Mouse (Mus musculus) embryonic stem cell, embryonic (primary cell): ENCODE results near the gene Hibch.
"Not testable (repeated sequence)": the region's sequence is repeated elsewhere in the genome, so short reads cannot be mapped to it uniquely, and the experiment has no call there.

Experiments
- CTCF ChIA-PET, 4 experiments: fragments of 300-600 bp in 2 of 4; fragments of 350-600 bp in 2 of 4; sonication (Branson Sonifier 250); formaldehyde crosslinking; loops; one replicate each; lab custom pipeline; 2022; ENCODE audit warnings: inconsistent platforms in 2 of 4; lab: Charles Lee
- POLR2A ChIA-PET, 4 experiments: fragments of 300-600 bp in 2 of 4; fragments of 350-600 bp in 2 of 4; sonication (Branson Sonifier 250); formaldehyde crosslinking; loops; one replicate each; lab custom pipeline; 2022; ENCODE audit warnings: antibody characterized with exemption in 4 of 4, inconsistent platforms in 1 of 4; lab: Charles Lee

Gene Hibch

DNA sequence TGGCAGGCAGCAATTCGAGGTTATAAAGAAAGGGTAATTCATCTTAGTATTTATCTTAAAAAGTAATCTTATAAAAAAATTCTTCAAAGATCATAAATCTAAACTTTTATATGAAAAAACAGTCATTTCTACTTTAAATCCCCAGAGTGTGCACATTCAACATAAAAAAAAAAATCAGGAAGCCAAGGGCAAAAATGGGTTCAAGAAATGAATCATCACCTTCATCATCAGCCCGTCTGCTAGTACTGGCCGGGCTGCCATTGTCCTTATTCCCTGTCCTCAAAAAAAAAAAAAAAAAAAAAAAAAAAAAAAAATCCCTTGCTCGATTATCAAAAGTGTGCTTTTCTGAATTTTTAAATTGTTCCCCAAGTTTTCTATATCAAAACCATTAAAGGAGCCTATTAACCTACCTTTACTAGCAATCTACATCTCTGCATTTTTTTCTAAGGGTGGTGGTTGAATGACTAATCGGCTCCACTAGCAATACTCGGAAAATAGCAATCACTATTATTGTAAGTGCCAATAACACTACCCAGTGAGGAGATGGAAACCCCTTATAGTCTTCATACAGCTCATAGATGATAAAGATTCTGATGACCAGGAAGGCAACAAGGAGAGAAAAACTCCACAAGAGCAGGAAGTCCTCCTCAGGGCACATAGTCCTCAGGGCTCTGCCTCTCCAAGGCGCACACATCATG, 11.3 kb downstream of the Hibch start:
- ChIA-PET POLR2A (no interaction called here), CTCF (no interaction called here)

DNA sequence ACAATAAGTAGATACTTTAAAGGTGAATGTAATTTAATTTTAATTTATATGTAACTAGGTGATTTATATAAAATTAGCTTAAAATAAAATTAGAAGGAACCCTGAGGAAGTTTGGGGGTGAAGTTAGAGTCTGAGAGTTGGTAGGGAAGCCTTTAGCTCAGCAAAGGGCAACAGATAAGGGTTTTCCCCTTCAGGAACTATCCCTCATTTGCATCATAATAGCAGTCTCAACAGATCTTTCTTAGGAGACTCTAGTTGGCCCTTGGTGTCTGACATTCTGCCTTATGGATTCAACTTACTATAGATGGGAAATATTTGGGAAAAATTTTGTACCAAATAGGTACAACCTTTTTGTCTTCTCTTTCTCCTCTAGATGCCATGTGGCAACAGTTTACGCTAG, 19.5 kb downstream of the Hibch start:
- CTCF ChIA-PET = no interaction called here
- POLR2A ChIA-PET = interaction anchor here in 3 of 4 experiments (0.6 to 3.0 kb wide), 6 partner anchors 9 to 631 kb away, joined by 3 to 8 read pairs (median 3); partner anchors contain the start of gene Gls (in 1 of the 3)

DNA sequence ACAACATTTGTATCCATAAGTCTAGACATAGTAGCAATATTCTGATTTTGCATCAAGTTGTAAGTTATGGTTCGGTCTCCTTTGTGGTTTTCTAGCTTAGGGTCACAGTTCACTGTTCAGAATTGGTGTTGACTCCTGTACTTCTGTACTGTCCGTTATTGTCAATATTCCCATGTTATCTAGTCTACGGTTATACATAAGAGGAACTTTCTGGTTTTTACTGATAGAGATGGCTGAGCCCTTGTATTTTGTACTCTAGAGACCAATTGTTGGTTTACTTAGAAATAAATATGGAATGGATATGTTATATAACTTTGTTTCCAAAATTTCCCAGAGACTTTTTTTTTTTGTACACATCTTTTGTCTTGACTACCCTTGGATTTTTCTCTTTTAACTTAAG, 21.3 kb downstream of the Hibch start:
- CTCF ChIA-PET = no interaction called here
- POLR2A ChIA-PET = interaction anchor here in 2 of 4 experiments (0.6 to 3.0 kb wide), 3 partner anchors 21 to 86 kb away, joined by 4 to 6 read pairs (median 5); partner anchors contain the start of gene Hibch (in 1 of the 2)

- CTCF ChIA-PET = no interaction called here
These were observed 23.1 kb downstream of the Hibch start for GRCm38 (mm10) chr1:52867876-52868275.

DNA sequence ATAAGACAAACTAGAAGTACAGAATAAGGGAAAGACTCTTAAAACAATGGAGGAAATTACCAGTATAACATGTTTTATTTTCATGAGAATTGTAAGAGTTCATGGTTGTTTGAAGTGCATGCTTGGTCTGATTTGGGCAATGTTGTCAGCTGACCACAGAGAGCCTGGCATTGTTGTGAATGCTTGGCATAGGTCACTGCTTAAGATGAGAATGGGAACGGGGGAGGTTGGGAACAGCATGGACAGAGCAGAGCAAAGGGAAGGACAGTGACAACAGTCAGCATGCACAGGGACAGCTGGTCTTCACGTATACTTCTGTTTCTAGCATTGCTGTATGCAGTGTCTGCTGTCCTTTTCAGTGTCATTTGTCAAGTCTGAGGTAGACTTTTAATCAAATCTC, 39.5 kb downstream of the Hibch start:
- POLR2A ChIA-PET = interaction anchor here in 2 of 4 experiments (0.7 to 1.6 kb wide), 2 partner anchors 18 to 77 kb away, joined by 3 to 6 read pairs; no protein-coding TSS in a partner anchor

More at GRCm38 (mm10) chr1:52867876-52868275, 23.1 kb downstream of the Hibch start:
- POLR2A ChIA-PET = interaction anchor here in 1 of 4 experiments (1.6 kb wide), 1 partner anchor 23 kb away, joined by 4 read pairs; the partner anchor contains the start of gene Hibch

GRCm38 (mm10) chr1:52909783-52910182, 65.1 kb downstream of the Hibch start:
- CTCF ChIA-PET = interaction anchor here in 1 of 4 experiments (0.6 kb wide), 1 partner anchor 630 kb away, joined by 3 read pairs; no protein-coding TSS in a partner anchor
- POLR2A ChIA-PET = interaction anchor here (0.6 to 1.6 kb wide), 8 partner anchors 8 to 56 kb away, joined by 3 to 6 read pairs (median 3); no protein-coding TSS in a partner anchor

More for the DNA sequence above, 39.5 kb downstream of the Hibch start:
- CTCF ChIA-PET = no interaction called here

GRCm38 (mm10) chr1:52916655-52917054, 71.9 kb downstream of the Hibch start:
- CTCF ChIA-PET = interaction anchor here in 1 of 4 experiments (0.6 kb wide), 1 partner anchor 1231 kb away, joined by 3 read pairs; no protein-coding TSS in a partner anchor
- POLR2A ChIA-PET = interaction anchor here in 3 of 4 experiments (0.7 to 7.0 kb wide), 3 partner anchors 10 to 36 kb away, joined by 3 to 64 read pairs (median 23); no protein-coding TSS in a partner anchor

DNA sequence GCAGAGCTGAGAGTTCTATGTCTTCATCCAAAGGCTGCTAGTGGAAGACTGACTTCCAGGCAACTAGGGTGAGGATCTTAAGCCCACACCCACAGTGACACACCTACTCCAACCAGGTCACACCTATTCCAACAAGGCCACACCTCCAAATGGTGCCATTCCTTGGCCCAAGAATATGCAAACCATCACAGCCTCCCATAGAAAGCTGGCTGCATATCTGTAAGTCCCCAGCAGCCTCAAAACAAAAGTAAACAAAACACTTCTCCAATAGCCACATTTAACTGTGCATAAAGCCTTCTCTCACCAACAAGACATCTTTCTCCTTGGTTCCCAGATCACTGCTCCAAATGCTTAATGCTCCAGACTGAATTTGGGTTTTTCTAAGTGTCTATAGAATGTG, 74.2 kb downstream of the Hibch start:
- POLR2A ChIA-PET = interaction anchor here in 3 of 4 experiments (0.5 to 7.0 kb wide), 13 partner anchors 11 to 567 kb away, joined by 3 to 64 read pairs (median 4); partner anchors contain the start of genes Gm28778 (in 1 of the 3), Hibch (in 1 of the 3), Ormdl1 (in 1 of the 3) and Pms1 (in 1 of the 3)
- CTCF ChIA-PET = not testable (repeated sequence)

GRCm38 (mm10) chr1:52924482-52924881, 79.8 kb downstream of the Hibch start:
- CTCF ChIA-PET = interaction anchor here in 1 of 4 experiments (0.7 kb wide), 1 partner anchor 32 kb away, joined by 6 read pairs; no protein-coding TSS in a partner anchor
- POLR2A ChIA-PET = not testable (repeated sequence)

DNA sequence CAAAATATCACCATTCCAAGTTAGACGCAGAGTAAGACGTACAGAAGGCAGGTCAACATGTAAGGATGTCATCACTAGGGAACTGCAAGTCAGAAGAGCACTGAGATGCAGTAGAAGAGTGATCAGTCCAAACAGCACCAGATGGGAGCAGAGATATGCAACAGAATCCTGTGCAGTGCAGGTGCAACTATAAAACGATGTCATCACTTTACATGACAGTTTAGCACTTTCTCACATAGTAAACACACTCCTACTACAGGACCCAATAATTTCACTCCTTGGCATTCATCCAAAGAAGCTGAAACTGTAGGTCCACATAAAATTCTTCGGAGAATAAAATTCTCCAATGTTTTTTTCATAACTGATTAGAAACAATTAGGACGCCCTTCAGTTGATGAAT, 89.8 kb downstream of the Hibch start:
- POLR2A ChIA-PET = interaction anchor here in 2 of 4 experiments (0.9 to 5.3 kb wide), 5 partner anchors 9 to 22 kb away, joined by 3 to 85 read pairs (median 5); no protein-coding TSS in a partner anchor
- CTCF ChIA-PET = no interaction called here

GRCm38 (mm10) chr1:52939021-52939420, 94.3 kb downstream of the Hibch start:
- CTCF ChIA-PET = no interaction called here
- POLR2A ChIA-PET = interaction anchor here in 3 of 4 experiments (1.0 to 2.0 kb wide), 8 partner anchors 8 to 14 kb away, joined by 3 to 22 read pairs (median 6); no protein-coding TSS in a partner anchor

- POLR2A ChIA-PET = interaction anchor here in 3 of 4 experiments (0.7 to 6.5 kb wide), 10 partner anchors 9 to 1626 kb away, joined by 3 to 85 read pairs (median 6); no protein-coding TSS in a partner anchor
These were observed 103.2 kb downstream of the Hibch start for GRCm38 (mm10) chr1:52947895-52948294.

DNA sequence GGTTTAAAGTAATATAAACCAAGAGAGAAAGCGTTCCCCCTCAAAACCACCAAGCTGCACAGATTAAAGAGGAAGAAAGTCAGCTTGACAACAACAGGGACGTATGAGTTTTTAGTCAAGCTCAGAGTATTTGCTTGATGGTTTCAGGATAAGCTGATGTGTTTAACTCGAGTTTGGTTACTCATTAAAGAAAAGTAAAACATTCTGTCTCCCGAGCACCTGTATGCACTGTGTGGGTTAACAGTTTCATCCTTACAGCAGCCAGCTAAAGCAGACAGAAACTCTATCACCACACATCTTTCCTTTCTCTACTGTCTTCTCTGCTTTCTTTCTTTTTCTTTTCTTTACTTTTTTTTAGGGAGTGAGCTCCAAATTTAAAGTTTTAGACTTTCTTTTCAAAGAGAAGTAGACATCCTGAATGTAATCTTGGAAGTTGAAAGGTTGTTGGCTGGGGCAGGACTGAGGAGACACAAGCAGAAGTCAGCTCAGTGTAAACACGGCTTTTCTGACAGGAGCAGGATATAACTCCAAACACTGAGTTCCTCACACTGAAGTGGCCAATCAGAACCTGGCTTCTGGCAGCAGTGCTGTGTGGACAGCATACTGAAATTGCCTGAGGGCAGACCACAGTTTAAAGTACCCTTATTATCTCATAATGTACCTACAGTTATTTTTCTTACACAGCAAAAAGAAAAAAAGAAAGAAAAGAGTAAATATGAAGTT, 106.6 kb downstream of the Hibch start:
- ChIA-PET CTCF (interaction anchor here in 1 of 4 experiments (0.6 kb wide), 1 partner anchor 13 kb away, joined by 3 read pairs; no protein-coding TSS in a partner anchor), POLR2A (interaction anchor here in 3 of 4 experiments (0.7 to 6.5 kb wide), 30 partner anchors 11 to 799 kb away, joined by 3 to 85 read pairs (median 6); partner anchors contain the start of genes Gls (in 2 of the 3), Hibch (in 1 of the 3), Mfsd6 (in 1 of the 3) and Nemp2 (in 1 of the 3))

More at GRCm38 (mm10) chr1:52947895-52948294, 103.2 kb downstream of the Hibch start:
- CTCF ChIA-PET = no interaction called here

GRCm38 (mm10) chr1:52952143-52952542, 107.4 kb downstream of the Hibch start:
- ChIA-PET CTCF (no interaction called here), POLR2A (interaction anchor here in 3 of 4 experiments (0.6 to 6.5 kb wide), 40 partner anchors 11 to 1533 kb away, joined by 3 to 85 read pairs (median 6); partner anchors contain the start of genes Hibch (in 3 of the 3), Gls (in 1 of the 3), Gm28778 (in 1 of the 3) and Mfsd6 (in 1 of the 3))

DNA sequence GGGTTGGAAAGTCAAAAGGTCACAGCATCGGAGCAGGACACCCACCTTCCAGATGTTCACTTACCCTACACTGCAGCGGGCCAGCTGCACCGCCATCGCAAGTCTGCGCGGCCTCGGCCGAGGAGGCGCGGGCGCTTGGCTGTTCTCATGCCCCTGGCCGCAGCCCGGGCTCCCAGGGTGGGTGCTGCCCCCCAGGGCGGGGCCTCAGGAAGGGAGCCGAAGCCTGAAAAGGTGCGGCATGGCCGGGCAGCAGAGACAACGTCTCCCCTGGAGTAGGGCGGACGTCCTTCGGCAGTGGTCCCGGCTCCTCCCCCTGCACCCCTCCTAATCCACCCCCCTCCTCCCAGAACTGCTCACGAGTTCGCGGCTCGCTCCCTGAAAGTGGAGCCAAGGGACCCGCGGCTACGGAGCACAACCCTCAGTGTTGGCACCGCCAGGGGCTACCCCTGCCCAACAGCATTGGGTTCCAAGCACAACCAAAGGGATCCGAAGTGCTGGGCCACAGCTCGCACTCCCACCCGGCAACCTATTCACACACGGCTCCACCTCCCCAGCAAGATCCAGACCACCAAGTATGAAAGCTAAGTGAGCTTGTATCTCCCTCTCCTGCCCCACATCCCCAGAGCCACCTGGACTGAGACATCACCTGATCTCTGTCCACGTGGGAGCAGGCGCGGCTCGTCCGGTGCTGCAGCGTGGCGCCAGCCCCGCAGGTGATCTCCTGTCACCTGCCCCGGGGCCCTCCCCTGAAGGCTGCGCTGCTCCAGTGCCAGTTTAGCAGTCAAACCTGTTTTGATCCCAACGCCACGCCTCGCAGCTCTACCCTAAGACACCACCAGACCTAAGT, 108.0 kb downstream of the Hibch start:
- ChIA-PET CTCF (interaction anchor here in 2 of 4 experiments (0.5 to 1.0 kb wide), 3 partner anchors 12 to 200 kb away, joined by 3 to 4 read pairs (median 4); no protein-coding TSS in a partner anchor), POLR2A (interaction anchor here in 3 of 4 experiments (0.6 to 6.5 kb wide), 54 partner anchors 10 to 1532 kb away, joined by 3 to 85 read pairs (median 5); partner anchors contain the start of genes Hibch (in 3 of the 3), Gls (in 1 of the 3), Gm28778 (in 1 of the 3) and Mfsd6 (in 1 of the 3))

DNA sequence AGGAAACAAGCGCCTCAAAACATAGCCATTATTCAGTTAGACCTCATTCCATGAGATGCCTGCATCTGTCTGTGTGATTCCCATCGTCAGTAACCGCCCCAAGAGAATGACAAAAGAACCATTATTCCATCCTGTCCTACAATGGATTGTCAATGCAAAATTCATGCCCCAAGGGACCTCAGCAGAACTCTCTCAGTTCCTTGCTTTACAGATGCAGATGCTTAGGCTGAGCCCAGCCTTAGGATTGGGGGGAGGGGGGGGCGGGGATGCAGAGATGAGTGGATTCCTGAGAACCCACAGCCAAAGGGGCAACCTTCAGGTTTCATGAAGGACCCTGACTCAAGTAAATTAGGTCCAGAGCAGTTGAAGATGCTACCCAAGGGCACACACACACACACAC, 108.8 kb downstream of the Hibch start:
- ChIA-PET CTCF (interaction anchor here in 2 of 4 experiments (0.5 to 1.0 kb wide), 2 partner anchors 11 to 201 kb away, joined by 3 to 4 read pairs; no protein-coding TSS in a partner anchor), POLR2A (interaction anchor here in 3 of 4 experiments (0.7 to 6.5 kb wide), 33 partner anchors 9 to 721 kb away, joined by 3 to 85 read pairs (median 5); partner anchors contain the start of genes Hibch (in 2 of the 3), Gls (in 1 of the 3), Gm28778 (in 1 of the 3) and Nemp2 (in 1 of the 3))
